Mouse (Mus musculus): ENCODE measurements around the gene Twf1. TPM values are rescaled to one million over a fixed set of nuclear protein-coding genes. Genes with fewer than 3 reads are reported as not detected.
A peak's percentile ranks its signal among the peaks of the same experiment; 100 is the strongest.

Gene Twf1
- total and polyA plus RNA-seq, 3 experiments: 26.4 to 64.1 (median 37.1) TPM

DNA sequence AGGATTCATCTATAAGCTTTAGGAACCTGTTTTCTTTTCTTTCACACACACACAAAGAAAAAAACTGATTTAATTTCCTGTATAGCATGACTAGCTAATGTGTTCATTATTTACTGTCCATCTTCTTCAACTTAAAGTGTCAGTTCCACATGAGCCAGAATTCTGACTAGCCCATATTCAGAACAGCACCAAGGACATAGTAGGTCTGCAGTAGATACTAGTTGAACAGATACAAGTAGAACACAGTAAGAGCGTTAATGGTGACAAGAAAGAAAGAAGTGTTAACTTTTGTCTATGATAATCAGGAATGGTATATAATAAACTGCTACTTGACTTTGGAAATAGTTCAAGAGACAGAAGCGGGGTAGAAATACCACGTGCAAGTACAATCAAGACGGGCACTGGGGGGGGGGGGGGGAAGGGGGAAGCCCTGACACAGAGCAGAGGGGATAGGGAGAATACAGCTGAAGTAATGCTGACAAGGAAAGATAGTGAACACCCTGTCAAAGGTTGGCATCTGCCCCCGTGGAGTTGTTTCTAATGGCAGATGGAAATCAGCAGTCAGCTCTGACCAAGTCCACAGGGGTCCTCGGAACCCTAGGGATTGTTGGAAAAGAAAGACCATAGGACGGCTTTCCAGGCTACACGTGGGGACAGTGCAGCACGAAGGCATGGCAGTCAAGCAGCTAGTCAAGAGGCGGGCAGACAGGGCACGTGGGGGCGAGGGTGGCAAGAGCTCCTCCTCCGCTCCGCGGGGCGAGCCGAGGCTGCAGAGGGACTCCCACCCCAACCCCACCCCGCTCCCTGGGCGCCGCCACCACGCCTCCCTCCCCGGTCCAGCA is 46.9 kb downstream of the Twf1 start:
- TF ChIP-seq MYC (IDR thresholded peaks at IDR 0.05; ENCODE audit: low read depth, low read length) (peak; percentile 99), BHLHE40 (IDR thresholded peaks at IDR 0.05; ENCODE audit: borderline replicate concordance, low read depth, low read length) (peak; percentile 63), ZKSCAN1 (IDR thresholded peaks at IDR 0.05; ENCODE audit: low read depth, low read length) (peak; percentile 80; the same call in 1 of the 2 replicates), ELF1 (IDR thresholded peaks at IDR 0.05; ENCODE audit: low read depth, low read length) (no peak), MAZ (IDR thresholded peaks at IDR 0.05; ENCODE audit: low read depth, low read length) (0 out of 2 replicates have a peak, but pooled peaks have one; percentile 49), NELFE (IDR thresholded peaks at IDR 0.05; ENCODE audit: low read depth, low read length) (no peak), ZMIZ1 (IDR thresholded peaks at IDR 0.05; ENCODE audit: low read depth, low read length) (no peak), KAT2A (conservative IDR thresholded peaks at IDR 0.05; ENCODE audit: low read depth, low read length) (no peak), MAX (IDR thresholded peaks at IDR 0.05; ENCODE audit: low read length) (peak; percentile 99), EP300 (IDR thresholded peaks at IDR 0.05; ENCODE audit: low read depth in 1 of 2, low read length in 2 of 2) (peak; percentile 20 to 29; a peak in 2 of 4 replicates), MAFK (IDR thresholded peaks at IDR 0.05; ENCODE audit: borderline replicate concordance, low read depth, low read length) (0 out of 2 replicates have a peak, but pooled peaks have one; percentile 10), USF1 (IDR thresholded peaks at IDR 0.05; ENCODE audit: low read depth, low read length) (peak; percentile 87), E2F4 (IDR thresholded peaks at IDR 0.05; ENCODE audit: borderline replicate concordance, low read depth, low read length) (peak; percentile 54; the same call in 1 of the 2 replicates), SMC3 (IDR thresholded peaks at IDR 0.05; ENCODE audit: low read depth, low read length) (0 out of 2 replicates have a peak, but pooled peaks have one; percentile 11), USF2 (IDR thresholded peaks at IDR 0.05; ENCODE audit: borderline replicate concordance in 1 of 2, insufficient read depth in 1 of 2, low read depth in 1 of 2, low read length in 2 of 2) (peak in 1 of 2 experiments; percentile 48; a peak in 2 of 4 replicates), ZNF384 (IDR thresholded peaks at IDR 0.05; ENCODE audit: low read depth, low read length) (no peak), CHD2 (IDR thresholded peaks at IDR 0.05; ENCODE audit: low read length) (no peak), ETS1 (IDR thresholded peaks at IDR 0.05; ENCODE audit: low read depth, low read length) (peak; percentile 46), SIN3A (IDR thresholded peaks at IDR 0.05; ENCODE audit: low read length) (peak; percentile 95), MXI1 (IDR thresholded peaks at IDR 0.05; ENCODE audit: low read depth, low read length) (peak; percentile 99), POLR2AphosphoS2 (IDR thresholded peaks at IDR 0.05; ENCODE audit: low read length) (no peak)
- Histone ChIP-seq H3K4me3 (ENCODE audit: control insufficient read depth in 1 of 2, insufficient read depth in 1 of 2, low read depth in 2 of 2, low read length in 2 of 2) (peak overlapping the region; percentile 90 to 98), H3K9ac (ENCODE audit: control insufficient read depth, low read depth, low read length, poor library complexity, severe bottlenecking) (peak overlapping the region; percentile 87), H3K79me2 (ENCODE audit: control insufficient read depth, insufficient read depth, low read length, poor library complexity) (peaks cover 15% of the 10 kb centered on the region), H3K27ac (ENCODE audit: control insufficient read depth, low read depth, low read length) (peak overlapping the region; percentile 76), H3K36me3 (ENCODE audit: control insufficient read depth in 1 of 2, insufficient read depth in 2 of 2, low read length in 2 of 2) (peaks cover 0 to 11% of the 10 kb centered on the region in 2 experiments; a peak in 2 of 4 replicates), H3K4me1 (ENCODE audit: control insufficient read depth in 1 of 2, insufficient read depth in 2 of 2, low read length in 2 of 2) (peaks cover 4 to 7% of the 10 kb centered on the region in 2 experiments; a peak in 3 of 4 replicates), H3K27me3 (ENCODE audit: control insufficient read depth in 1 of 2, insufficient read depth in 2 of 2, low read length in 2 of 2) (no peaks in the 10 kb centered on the region), H3K9me3 (replicated peaks; ENCODE audit: insufficient read depth, low read length) (no peaks in the 10 kb centered on the region)
- no peak for DNase-seq (ENCODE audit: low read depth, low spot score)

All from MEL (cell line).